Comparison of ENCODE assay signal across 11 mouse cellular contexts in genomic region chr5:141524801-141525715, GRCm38 (mm10).
DNase-seq lines count a peak whose midpoint lies in the region; ATAC-seq and TF ChIP-seq lines count a peak whose summit lies in the region.
"Had no signal": no experiment of that assay in that cellular context is flagged by ENCODE, and none has a peak within 500 bp of the region (broad histone marks: within the 10 kb centered on the region; RNA-seq: fewer than 3 reads in every experiment).

No protein-coding gene starts in this region.

- no peaks in the 10 kb centered on the region for H3K27me3 ChIP-seq in heart, embryonic 13.5 days (replicated peaks)
- H3K27me3 ChIP-seq in heart, embryonic 12.5 days (replicated peaks), result no peaks in the 10 kb centered on the region
- no peaks in the 10 kb centered on the region for H3K27me3 ChIP-seq in kidney, adult 2 months (replicated peaks; ENCODE audit: control insufficient read depth, insufficient read depth, low read length)

- H3K4me2 ChIP-seq in heart, embryonic 13.5 days, result peak overlapping the region; percentile 41
- no peak overlapping the region; the same call in 1 of the 2 replicates for H3K4me2 ChIP-seq in heart, embryonic 12.5 days
- H3K4me2 ChIP-seq: limb, embryonic 12.5 days had no signal

- no peak overlapping the region for H3K27ac ChIP-seq in heart, embryonic 13.5 days (replicated peaks)
- H3K27ac ChIP-seq in heart, embryonic 12.5 days (ENCODE audit: poor library complexity, severe bottlenecking), result no peak overlapping the region
- no peak overlapping the region for H3K27ac ChIP-seq in kidney, adult 2 months (ENCODE audit: insufficient read depth, low read depth, low read length)
- H3K27ac ChIP-seq: limb, embryonic 12.5 days had no signal

- peaks cover 5% of the 10 kb centered on the region; the same call in 1 of the 2 replicates for H3K9me3 ChIP-seq in heart, embryonic 13.5 days
- no peaks in the 10 kb centered on the region; the same call in 1 of the 2 replicates for H3K9me3 ChIP-seq in heart, embryonic 12.5 days (replicated peaks)
- H3K9me3 ChIP-seq: limb, embryonic 12.5 days had no signal

- WGBS in heart, embryonic 13.5 days, result 41% methylated on average over 13 of the region's 13 CpGs
- WGBS in heart, embryonic 12.5 days, result 42% methylated on average over 13 of the region's 13 CpGs
- 24% methylated on average over 13 of the region's 13 CpGs for WGBS in kidney, adult 2 months

- H3K36me3 ChIP-seq in heart, embryonic 13.5 days, result no peaks in the 10 kb centered on the region
- no peaks in the 10 kb centered on the region for H3K36me3 ChIP-seq in heart, embryonic 12.5 days
- no peaks in the 10 kb centered on the region for H3K36me3 ChIP-seq in kidney, adult 2 months (ENCODE audit: control insufficient read depth, insufficient read depth, low read length)
- H3K36me3 ChIP-seq: limb, embryonic 12.5 days had no signal

- peaks cover 14% of the 10 kb centered on the region for H3K4me1 ChIP-seq in heart, embryonic 13.5 days
- peaks cover 10% of the 10 kb centered on the region; the same call in 1 of the 2 replicates for H3K4me1 ChIP-seq in heart, embryonic 12.5 days (replicated peaks)
- no peaks in the 10 kb centered on the region for H3K4me1 ChIP-seq in kidney, adult 2 months (ENCODE audit: control insufficient read depth, insufficient read depth, low read length)

- H3K9ac ChIP-seq in heart, embryonic 13.5 days, result no peak overlapping the region
- H3K9ac ChIP-seq in heart, embryonic 12.5 days, result no peak overlapping the region
- H3K9ac ChIP-seq: limb, embryonic 12.5 days had no signal

- H3K4me3 ChIP-seq in heart, embryonic 13.5 days, result no peak overlapping the region
- no peak overlapping the region for H3K4me3 ChIP-seq in heart, embryonic 12.5 days
- H3K4me3 ChIP-seq in kidney, adult 2 months (ENCODE audit: insufficient read depth, low read depth, low read length), result no peak overlapping the region
- H3K4me3 ChIP-seq: limb, embryonic 12.5 days had no signal

- ATAC-seq in heart, embryonic 13.5 days (ENCODE audit: extremely low read depth, insufficient number of reproducible peaks, low FRiP score, low TSS enrichment), result no peak
- no peak for ATAC-seq in heart, embryonic 12.5 days (ENCODE audit: insufficient number of reproducible peaks, low FRiP score)

- TF ChIP-seq CTCF in kidney, adult 2 months (conservative IDR thresholded peaks at IDR 0.05; ENCODE audit: insufficient read depth, insufficient read length, low read depth, low read length), result no peak

- TF ChIP-seq POLR2A in kidney, adult 2 months (IDR thresholded peaks at IDR 0.05; ENCODE audit: low read depth, low read length), result no peak

- DNase-seq in kidney, postnatal 4 days, result peak; percentile 43 to 44
- no peak for DNase-seq in kidney, adult 2 months
- peak; percentile 3 to 20 for DNase-seq in adrenal gland, postnatal 36 days
- DNase-seq in embryo, embryonic 10.5 days (ENCODE audit: low spot score), result peak; percentile 62
- DNase-seq in spleen, adult 12 weeks (ENCODE audit: low spot score), result no peak
- DNase-seq: cerebellum, adult 9-11 months; lung, postnatal 36 days; thymus, postnatal 36 days had no signal

Comparison
In these comparisons a context has a peak if more than half of its experiments do, and no peak if none do; other contexts are left out.
1. DNase-seq: peak in kidney, postnatal 4 days (2 of 2), adrenal gland, postnatal 36 days (2 of 2) and embryo, embryonic 10.5 days (single experiment); none in kidney, adult 2 months (single experiment) and spleen, adult 12 weeks (single experiment).